Mouse (Mus musculus): Measurements from ENCODE around the gene Hyal3. TPM values are rescaled to one million over a fixed set of nuclear protein-coding genes. Genes with fewer than 3 reads are reported as not detected.

Gene Hyal3
- polyA plus RNA-seq, 1 experiment from 2014 or later = 1.4 TPM

GRCm38 (mm10) chr9:107634406-107635278 is 54.0 kb downstream of the Hyal3 start:
- peak overlapping the region; percentile 76 for H3K9ac ChIP-seq
- H3K4me1 ChIP-seq = peaks cover 45% of the 10 kb centered on the region
- peak overlapping the region; percentile 90 for H3K27ac ChIP-seq
- H3K27me3 ChIP-seq = no peaks in the 10 kb centered on the region
- peak overlapping the region; percentile 98 for H3K4me2 ChIP-seq
- peak; percentile 1; the same call in 1 of the 2 replicates for ATAC-seq (ENCODE audit: borderline replicate concordance, extremely low read depth, low FRiP score, low TSS enrichment)
- peak overlapping the region; percentile 77 for H3K4me3 ChIP-seq
- under 1% methylated on average over 35 of the region's 35 CpGs for WGBS
- no peaks in the 10 kb centered on the region for H3K36me3 ChIP-seq
- no peaks in the 10 kb centered on the region for H3K9me3 ChIP-seq

- Histone ChIP-seq H3K4me2 (peak within 1 kb of the TSS; percentile 98), H3K9ac (peak within 1 kb of the TSS; percentile 76), H3K27me3 (no peaks in the 10 kb centered on the region), H3K27ac (peak within 1 kb of the TSS; percentile 90), H3K36me3 (no peaks in the 10 kb centered on the region), H3K4me3 (peak within 1 kb of the TSS; percentile 77), H3K9me3 (no peaks in the 10 kb centered on the region), H3K4me1 (peaks cover 37% of the 10 kb centered on the region)
- peak; percentile 96 for ATAC-seq (ENCODE audit: borderline replicate concordance, extremely low read depth, low FRiP score, low TSS enrichment)
- 3% methylated on average over 38 of the region's 38 CpGs for WGBS
Measured at GRCm38 (mm10) chr9:107635279-107636028, 54.8 kb downstream of the Hyal3 start, which contains the start of gene Gnai2. Gnai2 (minus strand) TSS chr9:107635367.

Other genes with a start within 250 kb of the Hyal3 start
- 9.7 and 11.4 TPM in 2 replicates for gene Hemk1, start 242.5 kb upstream of the Hyal3 start, polyA plus RNA-seq (2015; fragmentation: Nextera tagmentation; extraction: Ambion mirVana)
- gene 6430571L13Rik, start 240.2 kb upstream of the Hyal3 start, polyA plus RNA-seq (2015; fragmentation: Nextera tagmentation; extraction: Ambion mirVana) = 0.47 and 0.79 TPM in 2 replicates
- gene Cacna2d2, start 181.2 kb upstream of the Hyal3 start, polyA plus RNA-seq (2015; fragmentation: Nextera tagmentation; extraction: Ambion mirVana) = 0.30 and 0.42 TPM in 2 replicates
- gene Tmem115, start 46.9 kb upstream of the Hyal3 start, polyA plus RNA-seq (2015; fragmentation: Nextera tagmentation; extraction: Ambion mirVana) = 39.7 and 42.7 TPM in 2 replicates
- gene Cyb561d2, start 38.6 kb upstream of the Hyal3 start, polyA plus RNA-seq (2015; fragmentation: Nextera tagmentation; extraction: Ambion mirVana) = 26.0 and 28.4 TPM in 2 replicates
- gene Nprl2, start 38.6 kb upstream of the Hyal3 start, polyA plus RNA-seq (2015; fragmentation: Nextera tagmentation; extraction: Ambion mirVana) = 39.2 and 42.2 TPM in 2 replicates
- gene Zmynd10, start 33.5 kb upstream of the Hyal3 start, polyA plus RNA-seq (2015; fragmentation: Nextera tagmentation; extraction: Ambion mirVana) = 6.8 TPM in 2 replicates
- 57.7 and 64.1 TPM in 2 replicates for gene Rassf1, start 29.3 kb upstream of the Hyal3 start, polyA plus RNA-seq (2015; fragmentation: Nextera tagmentation; extraction: Ambion mirVana)
- 37.7 and 39.7 TPM in 2 replicates for gene Tusc2, start 17.6 kb upstream of the Hyal3 start, polyA plus RNA-seq (2015; fragmentation: Nextera tagmentation; extraction: Ambion mirVana)
- gene Hyal2, start 12.9 kb upstream of the Hyal3 start, polyA plus RNA-seq (2015; fragmentation: Nextera tagmentation; extraction: Ambion mirVana) = 105 and 109 TPM in 2 replicates
- 8.4 and 9.6 TPM in 2 replicates for gene Hyal1, start 3.9 kb upstream of the Hyal3 start, polyA plus RNA-seq (2015; fragmentation: Nextera tagmentation; extraction: Ambion mirVana)
- 18.2 and 18.6 TPM in 2 replicates for gene Naa80, start 1.9 kb upstream of the Hyal3 start, polyA plus RNA-seq (2015; fragmentation: Nextera tagmentation; extraction: Ambion mirVana)
- gene Ifrd2, start 6.8 kb downstream of the Hyal3 start, polyA plus RNA-seq (2015; fragmentation: Nextera tagmentation; extraction: Ambion mirVana) = 40.0 and 44.2 TPM in 2 replicates
- gene Sema3b, start 28.4 kb downstream of the Hyal3 start, polyA plus RNA-seq (2015; fragmentation: Nextera tagmentation; extraction: Ambion mirVana) = 8.2 and 9.1 TPM in 2 replicates
- 469 and 478 TPM in 2 replicates for gene Gnai2, start 54.5 kb downstream of the Hyal3 start, polyA plus RNA-seq (2015; fragmentation: Nextera tagmentation; extraction: Ambion mirVana)
- gene Slc38a3, start 88.7 kb downstream of the Hyal3 start, polyA plus RNA-seq (2015; fragmentation: Nextera tagmentation; extraction: Ambion mirVana) = 3.9 and 4.1 TPM in 2 replicates
- gene Gnat1, start 98.9 kb downstream of the Hyal3 start, polyA plus RNA-seq (2015; fragmentation: Nextera tagmentation; extraction: Ambion mirVana) = 0.54 and 0.93 TPM in 2 replicates
- gene Sema3f, start 129.7 kb downstream of the Hyal3 start, polyA plus RNA-seq (2015; fragmentation: Nextera tagmentation; extraction: Ambion mirVana) = 12.3 and 13.7 TPM in 2 replicates
- 188 and 202 TPM in 2 replicates for gene Rbm5, start 190.2 kb downstream of the Hyal3 start, polyA plus RNA-seq (2015; fragmentation: Nextera tagmentation; extraction: Ambion mirVana)

All from lung, embryonic 15.5 days (tissue).